Mouse (Mus musculus): ENCODE measurements at regions not wholly inside any gene's neighbourhood (a gene's known extent, or its start where the extent isn't known, plus 50 kb on each side); places are given as distances from the start of the nearest gene placed in this dataset.
A peak's percentile ranks its signal among the peaks of the same experiment; 100 is the strongest.

DNA sequence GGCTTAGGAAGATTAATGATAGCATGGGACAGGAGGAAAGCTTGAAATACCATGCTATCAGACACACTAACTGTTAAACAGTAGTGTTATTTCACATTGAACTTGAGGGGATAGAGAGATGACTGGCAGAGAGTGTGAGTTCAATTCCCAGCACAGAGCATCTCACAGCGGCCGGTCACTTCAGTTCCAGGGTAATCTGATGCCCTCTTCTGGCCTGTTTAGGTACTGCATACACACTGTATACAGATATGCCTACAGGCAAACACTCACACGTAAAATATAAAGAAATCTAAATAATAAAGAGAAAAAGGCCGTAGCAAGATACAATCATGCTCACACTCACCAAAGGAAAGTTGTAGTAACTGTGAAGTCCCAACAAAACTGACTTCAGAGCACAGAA is 506.0 kb downstream of the Zfp536 start:
- Histone ChIP-seq H3K27me3 (ENCODE audit: low read depth, poor library complexity, severe bottlenecking) (no peaks in the 10 kb centered on the region), H3K4me1 (no peaks in the 10 kb centered on the region), H3K27ac (replicated peaks) (no peak overlapping the region), H3K36me3 (no peaks in the 10 kb centered on the region), H3K9me3 (replicated peaks) (peaks cover 10% of the 10 kb centered on the region; the same call in 1 of the 2 replicates), H3K4me3 (no peak overlapping the region)
- 84% methylated on average over 4 of the region's 4 CpGs for WGBS
- no peak for DNase-seq (ENCODE audit: low spot score)

DNA sequence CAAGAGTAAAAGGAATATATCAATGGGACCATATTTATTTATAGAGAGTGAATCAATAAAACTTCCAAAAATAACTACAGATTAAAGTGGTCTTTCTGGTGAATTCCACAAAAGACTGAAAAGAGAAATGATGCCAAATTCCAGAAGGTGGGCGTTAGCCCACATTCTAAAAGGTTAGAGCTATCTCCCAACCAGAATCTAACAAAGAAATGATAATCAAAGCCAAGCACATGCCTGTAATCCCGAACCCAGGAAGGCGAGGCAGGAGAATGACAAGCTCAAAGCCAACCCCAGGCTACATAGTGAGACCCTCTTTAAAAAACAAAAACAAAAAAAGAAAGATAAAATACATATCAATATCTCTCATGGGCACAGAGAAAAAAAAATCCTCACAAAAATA is 502.6 kb downstream of the Zfp536 start:
- Histone ChIP-seq H3K4me3 (no peak overlapping the region), H3K27ac (replicated peaks) (no peak overlapping the region), H3K4me1 (no peaks in the 10 kb centered on the region), H3K27me3 (ENCODE audit: low read depth, poor library complexity, severe bottlenecking) (no peaks in the 10 kb centered on the region), H3K9me3 (replicated peaks) (peaks cover 10% of the 10 kb centered on the region; the same call in 1 of the 2 replicates), H3K36me3 (no peaks in the 10 kb centered on the region)
- no peak for DNase-seq (ENCODE audit: low spot score)
- 83% methylated on average over 3 of the region's 3 CpGs for WGBS

DNA sequence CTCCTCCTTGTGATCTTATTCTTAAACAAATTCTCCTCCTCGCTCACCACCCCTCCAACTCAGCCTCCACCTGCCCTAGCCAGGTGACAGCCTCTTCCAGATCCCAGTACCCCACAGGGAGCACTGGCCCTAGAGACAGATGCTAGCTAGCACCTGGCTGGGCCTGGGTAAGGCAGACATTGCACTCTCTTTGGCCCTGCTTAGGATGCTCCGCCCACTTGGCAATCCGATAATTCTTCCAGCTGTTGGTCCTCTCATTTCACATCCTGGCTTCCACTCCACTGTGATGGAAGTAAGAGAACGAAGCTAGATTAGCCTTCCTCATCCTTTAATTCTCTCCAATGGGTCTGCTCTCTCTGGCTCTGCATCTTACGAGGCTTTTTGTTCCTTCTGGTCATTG is 483.4 kb downstream of the Zfp536 start:
- peak overlapping the region; percentile 34 for H3K27ac ChIP-seq (replicated peaks)
- H3K36me3 ChIP-seq: no peaks in the 10 kb centered on the region
- peak overlapping the region; percentile 31 for H3K4me3 ChIP-seq
- 18% methylated on average over 5 of the region's 5 CpGs for WGBS
- no peaks in the 10 kb centered on the region for H3K9me3 ChIP-seq (replicated peaks)
- H3K4me1 ChIP-seq: peaks cover 14% of the 10 kb centered on the region
- peaks cover 13% of the 10 kb centered on the region for H3K27me3 ChIP-seq (ENCODE audit: low read depth, poor library complexity, severe bottlenecking)
- no peak for DNase-seq (ENCODE audit: low spot score)

DNA sequence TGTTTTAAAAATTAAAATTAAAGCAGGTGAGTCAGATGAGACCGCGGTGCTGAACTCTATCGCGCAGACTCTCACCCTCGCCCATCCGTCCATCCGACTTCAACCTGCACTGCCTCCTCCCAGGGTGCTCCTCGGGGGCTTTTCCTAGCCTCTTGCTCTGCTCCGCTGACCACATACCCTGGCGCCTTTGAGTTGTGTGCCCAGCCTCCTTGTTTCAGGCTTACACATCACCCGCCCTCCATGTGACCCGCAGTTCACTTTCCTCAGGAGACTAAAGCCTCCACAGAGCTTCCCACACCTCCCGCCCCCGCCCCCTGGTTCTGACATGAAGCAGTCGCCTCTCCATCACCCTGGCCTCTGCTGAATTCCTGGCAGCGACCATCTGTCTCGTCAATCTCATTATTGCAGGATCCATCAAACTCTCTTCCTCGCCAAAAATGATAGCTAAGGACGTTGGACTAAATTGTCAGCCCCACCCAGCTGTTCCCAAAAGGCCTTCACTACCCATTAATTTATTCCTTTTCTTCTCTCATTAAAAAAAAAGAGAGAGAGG is 482.9 kb downstream of the Zfp536 start:
- 26% methylated on average over 19 of the region's 19 CpGs for WGBS
- peak; percentile 29 for DNase-seq (ENCODE audit: low spot score)
- peaks cover 14% of the 10 kb centered on the region for H3K4me1 ChIP-seq
- H3K27me3 ChIP-seq (ENCODE audit: low read depth, poor library complexity, severe bottlenecking): peaks cover 13% of the 10 kb centered on the region
- no peaks in the 10 kb centered on the region for H3K9me3 ChIP-seq (replicated peaks)
- H3K27ac ChIP-seq (replicated peaks): peak overlapping the region; percentile 34
- H3K36me3 ChIP-seq: no peaks in the 10 kb centered on the region
- H3K4me3 ChIP-seq: peak overlapping the region; percentile 31

DNA sequence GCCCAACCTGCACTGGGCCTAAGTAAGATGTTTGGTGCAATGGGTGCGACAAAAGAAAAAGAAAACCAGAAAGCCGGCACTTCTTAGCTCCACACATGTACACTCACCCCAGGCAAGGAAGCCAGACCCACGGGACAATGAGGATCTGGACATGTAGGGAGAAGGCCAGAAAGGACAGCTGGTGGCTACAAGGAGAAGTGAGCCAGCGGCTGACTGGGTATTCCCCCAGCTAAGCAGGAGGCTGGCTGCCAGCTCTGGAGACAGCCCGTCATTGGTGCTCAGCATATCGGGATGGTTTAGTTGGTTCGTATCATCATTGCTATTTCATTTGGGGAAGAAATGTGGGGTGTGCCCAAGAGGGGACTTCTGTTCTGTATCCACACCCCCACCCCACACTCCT is 481.7 kb downstream of the Zfp536 start:
- WGBS: 81% methylated on average over 7 of the region's 7 CpGs
- H3K27ac ChIP-seq (replicated peaks): no peak overlapping the region
- H3K4me1 ChIP-seq: peaks cover 14% of the 10 kb centered on the region
- no peaks in the 10 kb centered on the region for H3K9me3 ChIP-seq (replicated peaks)
- no peak overlapping the region for H3K4me3 ChIP-seq
- no peaks in the 10 kb centered on the region for H3K36me3 ChIP-seq
- peaks cover 13% of the 10 kb centered on the region for H3K27me3 ChIP-seq (ENCODE audit: low read depth, poor library complexity, severe bottlenecking)
- no peak for DNase-seq (ENCODE audit: low spot score)

DNA sequence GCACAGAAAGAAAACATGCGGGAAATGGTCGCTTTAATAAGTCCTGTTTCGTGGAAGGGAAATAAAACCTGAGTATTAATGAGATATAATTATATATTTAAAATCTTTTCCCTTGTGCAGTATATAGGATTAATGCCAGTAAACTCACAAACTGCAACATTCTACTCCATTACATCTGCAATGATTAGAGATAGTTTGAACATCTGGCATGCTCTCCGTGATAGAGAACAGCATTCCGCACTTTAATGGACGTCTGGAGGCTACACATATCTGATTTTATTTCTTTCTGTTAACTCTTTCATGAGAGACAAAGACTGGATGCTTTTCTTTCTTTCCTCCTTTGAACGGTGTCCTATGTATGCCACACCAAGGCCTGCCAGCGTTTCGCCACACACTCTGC is 480.9 kb downstream of the Zfp536 start:
- Histone ChIP-seq H3K27ac (replicated peaks) (no peak overlapping the region), H3K4me1 (peaks cover 14% of the 10 kb centered on the region), H3K36me3 (no peaks in the 10 kb centered on the region), H3K9me3 (replicated peaks) (no peaks in the 10 kb centered on the region), H3K4me3 (no peak overlapping the region), H3K27me3 (ENCODE audit: low read depth, poor library complexity, severe bottlenecking) (peaks cover 13% of the 10 kb centered on the region)
- 87% methylated on average over 9 of the region's 9 CpGs for WGBS
- DNase-seq (ENCODE audit: low spot score): no peak

DNA sequence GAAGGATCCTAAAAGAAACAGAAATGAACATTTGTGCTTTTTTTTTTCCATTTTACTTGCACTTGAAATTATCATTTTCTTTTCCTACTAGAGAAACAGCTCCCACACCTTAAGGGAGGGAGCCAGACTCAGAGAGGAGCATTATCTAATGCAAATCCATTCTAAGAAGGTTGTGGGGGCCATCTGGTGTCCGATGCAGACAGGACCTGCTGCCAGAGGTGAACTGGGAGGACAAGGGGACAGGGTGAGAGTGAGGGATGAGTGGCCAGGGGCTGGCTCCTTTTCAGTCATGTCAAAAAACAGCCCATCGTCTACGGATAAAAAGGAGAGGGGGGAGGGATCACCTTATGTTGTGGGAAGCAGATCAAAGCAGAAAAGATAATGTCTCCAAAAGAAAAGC is 474.6 kb downstream of the Zfp536 start:
- Histone ChIP-seq H3K27me3 (ENCODE audit: low read depth, poor library complexity, severe bottlenecking) (no peaks in the 10 kb centered on the region), H3K9me3 (replicated peaks) (no peaks in the 10 kb centered on the region), H3K4me3 (no peak overlapping the region), H3K36me3 (no peaks in the 10 kb centered on the region), H3K4me1 (peaks cover 7% of the 10 kb centered on the region; the same call in 1 of the 2 replicates), H3K27ac (replicated peaks) (no peak overlapping the region)
- 31% methylated on average over 3 of the region's 3 CpGs for WGBS
- no peak for DNase-seq (ENCODE audit: low spot score)

DNA sequence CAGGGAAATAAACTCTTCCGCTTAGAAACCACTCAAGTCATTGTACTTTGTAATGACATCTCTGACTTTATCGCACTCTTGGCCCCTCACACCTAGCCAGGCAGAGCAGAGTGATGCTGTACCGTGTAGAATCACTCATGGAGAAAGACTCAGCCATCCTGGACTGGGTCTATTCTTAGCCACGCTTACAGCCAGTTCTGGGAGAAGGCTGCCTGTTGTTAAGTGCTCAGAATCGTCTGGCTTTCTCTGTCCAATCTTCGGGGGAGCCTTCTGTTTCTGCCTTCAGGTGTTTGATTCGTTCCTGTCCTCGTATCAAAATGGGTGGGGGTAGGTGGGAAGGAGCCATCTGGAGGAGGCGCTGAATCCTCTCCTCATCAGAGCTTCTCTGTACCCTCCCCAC is 468.0 kb downstream of the Zfp536 start:
- 85% methylated on average over 9 of the region's 9 CpGs for WGBS
- Histone ChIP-seq H3K27me3 (ENCODE audit: low read depth, poor library complexity, severe bottlenecking) (no peaks in the 10 kb centered on the region), H3K27ac (replicated peaks) (no peak overlapping the region), H3K4me1 (no peaks in the 10 kb centered on the region), H3K4me3 (no peak overlapping the region), H3K36me3 (no peaks in the 10 kb centered on the region), H3K9me3 (replicated peaks) (no peaks in the 10 kb centered on the region)
- DNase-seq (ENCODE audit: low spot score): no peak

DNA sequence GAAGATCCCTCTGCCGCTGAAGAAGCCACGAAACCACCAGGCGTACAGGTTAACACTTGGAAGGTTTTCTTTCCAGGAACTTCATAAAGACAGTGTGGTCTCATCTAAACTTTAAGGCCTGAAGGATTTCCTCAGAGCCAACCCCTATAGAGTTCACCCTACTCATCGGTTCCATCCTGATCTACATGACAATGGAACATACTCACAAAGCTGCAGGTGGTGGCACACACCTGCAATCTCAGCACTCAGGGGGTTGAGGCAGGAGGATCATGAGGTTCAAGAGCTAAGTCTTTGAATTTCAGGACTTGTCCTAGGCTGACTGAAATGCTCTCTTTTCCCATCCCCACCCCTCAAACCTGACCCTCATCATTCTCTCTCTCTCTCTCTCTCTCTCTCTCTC is 466.2 kb downstream of the Zfp536 start:
- Histone ChIP-seq H3K4me1 (0 out of 2 replicates have a peak, but pooled peaks cover 5% of the 10 kb centered on the region), H3K4me3 (no peak overlapping the region), H3K9me3 (replicated peaks) (no peaks in the 10 kb centered on the region), H3K36me3 (no peaks in the 10 kb centered on the region), H3K27ac (replicated peaks) (no peak overlapping the region), H3K27me3 (ENCODE audit: low read depth, poor library complexity, severe bottlenecking) (no peaks in the 10 kb centered on the region)
- 82% methylated on average over 4 of the region's 4 CpGs for WGBS
- DNase-seq (ENCODE audit: low spot score): no peak

DNA sequence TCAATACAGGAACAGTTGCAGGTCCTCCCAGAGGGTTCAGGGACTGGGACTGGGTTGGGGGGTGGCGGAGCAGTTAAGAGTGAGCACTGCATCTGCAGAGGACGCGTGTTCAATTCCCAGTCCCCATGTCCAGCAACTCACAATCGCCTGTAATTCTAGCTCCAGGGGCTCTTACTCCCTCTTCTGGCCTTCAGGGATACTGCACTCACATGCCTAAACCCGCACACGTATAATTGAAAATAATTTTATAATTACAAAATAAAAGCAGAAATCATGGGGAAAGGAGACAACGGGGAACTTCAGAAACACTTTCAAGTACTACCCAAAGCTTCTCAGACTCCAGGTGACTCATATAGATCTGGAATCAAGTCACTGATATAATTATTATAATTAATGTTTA is 448.8 kb downstream of the Zfp536 start:
- no peaks in the 10 kb centered on the region for H3K36me3 ChIP-seq
- 92% methylated on average over 7 of the region's 7 CpGs for WGBS
- H3K27me3 ChIP-seq (ENCODE audit: low read depth, poor library complexity, severe bottlenecking): no peaks in the 10 kb centered on the region
- H3K9me3 ChIP-seq (replicated peaks): no peaks in the 10 kb centered on the region
- H3K27ac ChIP-seq (replicated peaks): no peak overlapping the region
- no peak for DNase-seq (ENCODE audit: low spot score)
- H3K4me3 ChIP-seq: no peak overlapping the region
- H3K4me1 ChIP-seq: peaks cover 9% of the 10 kb centered on the region; the same call in 1 of the 2 replicates

DNA sequence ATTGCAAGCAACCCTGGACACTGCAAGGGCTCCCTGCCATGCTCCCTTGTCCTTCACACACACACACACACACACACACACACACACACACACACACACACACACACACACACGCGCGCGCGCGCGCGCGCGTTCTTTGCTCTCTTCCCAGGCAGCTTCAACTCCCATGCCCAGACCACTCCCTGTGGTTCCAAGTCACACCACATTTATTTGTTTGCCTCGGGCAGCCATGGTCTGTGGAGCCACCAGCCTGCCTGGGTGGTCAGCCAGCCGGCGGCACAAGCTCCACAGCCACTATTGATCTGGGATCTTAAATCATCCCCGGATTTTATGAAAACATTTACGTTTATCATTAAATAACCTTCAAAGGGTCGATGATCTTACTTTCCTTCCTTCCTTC is 440.0 kb downstream of the Zfp536 start:
- WGBS: 86% methylated on average over 16 of the region's 16 CpGs
- H3K36me3 ChIP-seq: no peaks in the 10 kb centered on the region

DNA sequence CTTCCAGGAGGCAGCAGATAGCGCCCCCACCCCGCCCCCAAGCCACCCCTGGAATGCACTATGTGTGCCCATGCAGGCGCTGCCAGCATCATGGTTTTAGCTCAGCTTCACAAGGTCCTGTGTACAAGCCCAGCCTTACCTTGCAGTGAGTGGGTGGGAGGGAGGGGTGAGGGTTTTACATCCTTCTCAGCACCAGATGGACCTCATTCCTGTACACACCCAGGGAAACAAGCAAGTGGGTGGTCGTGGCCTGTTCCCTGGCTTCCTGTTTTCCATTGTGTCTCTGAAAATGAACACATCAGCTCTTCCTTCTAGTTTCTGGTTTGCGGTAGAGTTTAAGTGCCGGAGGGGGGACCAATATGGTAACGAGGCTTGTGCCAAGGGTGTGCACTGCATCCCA is 438.2 kb downstream of the Zfp536 start:
- no peak overlapping the region for H3K4me3 ChIP-seq
- no peak for DNase-seq (ENCODE audit: low spot score)
- no peaks in the 10 kb centered on the region for H3K9me3 ChIP-seq (replicated peaks)
- 56% methylated on average over 7 of the region's 7 CpGs for WGBS
- H3K27ac ChIP-seq (replicated peaks): peak overlapping the region; percentile 42
- peaks cover 47% of the 10 kb centered on the region for H3K4me1 ChIP-seq
- no peaks in the 10 kb centered on the region for H3K36me3 ChIP-seq
- H3K27me3 ChIP-seq (ENCODE audit: low read depth, poor library complexity, severe bottlenecking): peaks cover 48% of the 10 kb centered on the region

More for the DNA sequence above, 440.0 kb downstream of the Zfp536 start:
- Histone ChIP-seq H3K4me3 (no peak overlapping the region), H3K4me1 (peaks cover 40% of the 10 kb centered on the region), H3K9me3 (replicated peaks) (no peaks in the 10 kb centered on the region), H3K27ac (replicated peaks) (0 out of 2 replicates have a peak overlapping the region, but pooled peaks have one; percentile 42), H3K27me3 (ENCODE audit: low read depth, poor library complexity, severe bottlenecking) (peaks cover 40% of the 10 kb centered on the region)
- no peak for DNase-seq (ENCODE audit: low spot score)

DNA sequence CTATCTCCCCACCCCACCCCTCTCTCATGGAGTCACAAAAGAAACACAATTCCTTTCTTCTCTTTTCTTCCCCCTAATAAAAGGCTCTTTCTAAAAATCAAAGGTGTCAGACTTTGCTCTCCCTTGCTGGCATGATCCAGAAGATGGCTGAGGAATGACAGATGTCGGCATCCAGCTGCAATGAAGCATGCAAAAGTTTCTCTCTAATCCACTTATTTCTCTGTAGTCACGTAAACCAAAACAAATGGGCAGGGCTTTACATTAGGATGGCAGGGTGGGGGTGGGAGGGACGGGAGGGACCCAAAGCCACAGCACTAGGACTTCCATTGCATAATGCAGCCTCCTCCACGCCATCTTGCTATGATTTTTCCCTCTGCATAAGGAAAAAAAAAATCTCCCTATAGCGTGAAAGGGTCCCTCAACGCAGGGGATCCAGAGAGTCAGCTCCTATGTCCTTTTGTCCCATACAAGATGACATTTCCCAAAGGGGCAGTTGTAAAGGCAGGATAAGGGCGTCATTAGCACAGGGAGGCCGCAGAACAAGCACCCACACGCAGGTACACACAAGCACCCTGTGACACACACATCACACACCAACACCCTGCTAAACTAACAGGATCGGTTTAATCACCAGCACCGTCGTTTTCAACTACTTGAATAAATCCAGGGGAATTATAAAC is 437.1 kb downstream of the Zfp536 start:
- H3K27me3 ChIP-seq (ENCODE audit: low read depth, poor library complexity, severe bottlenecking): peaks cover 59% of the 10 kb centered on the region
- peaks cover 47% of the 10 kb centered on the region for H3K4me1 ChIP-seq
- H3K4me3 ChIP-seq: peak overlapping the region; percentile 46
- no peaks in the 10 kb centered on the region for H3K9me3 ChIP-seq (replicated peaks)
- peak overlapping the region; percentile 67 for H3K27ac ChIP-seq (replicated peaks)
- H3K36me3 ChIP-seq: no peaks in the 10 kb centered on the region
- DNase-seq (ENCODE audit: low spot score): no peak
- WGBS: 18% methylated on average over 12 of the region's 12 CpGs
